Mouse (Mus musculus) thymus, adult 2 months (tissue): ENCODE measurements around the gene Cript. TPM values are rescaled to one million over a fixed set of nuclear protein-coding genes. Genes with fewer than 3 reads are reported as not detected.
"Not testable (repeated sequence)": the region's sequence is repeated elsewhere in the genome, so short reads cannot be mapped to it uniquely, and the experiment has no call there.

Source experiments
- DNase-seq: peaks from one replicate; pipeline ENCODE4 v3.0.0; 2021
- H3K27ac ChIP-seq: fragments of 200-500 bp; 2 replicates; pipeline ENCODE4 v1.5.1; 2012; ENCODE audit warnings: low read length, control low read depth; ENCODE audit not compliant: control insufficient read depth, insufficient read depth
- H3K27me3 ChIP-seq: fragments of 200-500 bp; 2 replicates; pipeline ENCODE4 v1.6.1; 2012; ENCODE audit warnings: mild to moderate bottlenecking, low read length, moderate library complexity, mixed read lengths; ENCODE audit not compliant: control insufficient read depth, insufficient read depth
- H3K36me3 ChIP-seq: fragments of 200-500 bp; 2 replicates; pipeline ENCODE4 v1.6.1; 2012; ENCODE audit warnings: mild to moderate bottlenecking, low read length, moderate library complexity; ENCODE audit not compliant: control insufficient read depth, insufficient read depth
- H3K4me1 ChIP-seq: fragments of 200-500 bp; replicated peaks from 2 replicates; pipeline ENCODE4 v1.6.1; 2012; ENCODE audit warnings: low read length; ENCODE audit not compliant: control insufficient read depth, insufficient read depth
- H3K4me3 ChIP-seq: fragments of 200-500 bp; 2 replicates; pipeline ENCODE4 v1.5.1; 2012; ENCODE audit warnings: mild to moderate bottlenecking, low read length, control low read depth, moderate library complexity; ENCODE audit not compliant: control insufficient read depth, insufficient read depth
- CTCF ChIP-seq: fragments of 200-500 bp; IDR thresholded peaks from 2 replicates; pipeline ENCODE4 v1.5.1; 2012; ENCODE audit warnings: mild to moderate bottlenecking, control low read depth, low read length, moderate library complexity, borderline replicate concordance; ENCODE audit not compliant: control insufficient read depth, poor library complexity, insufficient read depth; ENCODE audit errors: extremely low read depth
- POLR2A ChIP-seq: fragments of 200-500 bp; IDR thresholded peaks from 2 replicates; pipeline ENCODE4 v1.6.1; 2012; ENCODE audit warnings: mild to moderate bottlenecking, low read length, control low read depth, moderate library complexity; ENCODE audit not compliant: control insufficient read depth, poor library complexity, insufficient read depth; ENCODE audit errors: extremely low read depth
- WGBS: fragments of 180-500 bp; shearing (Covaris S2); methylation state at CpG from one replicate; pipeline ENCODE4 v1.1.7; 2018; 5-methylcytosine and 5-hydroxymethylcytosine counted together
- polyA plus RNA-seq: library from polyadenylated mRNA; depleted of rRNA; stranded (reverse); fragments of >200 nt; gene quantifications from 2 replicates; pipeline ENCODE4 v1.2.3, GENCODE M21; 2012

Cript gene
- polyA plus RNA-seq, 1 experiment: 16.8 TPM

DNA sequence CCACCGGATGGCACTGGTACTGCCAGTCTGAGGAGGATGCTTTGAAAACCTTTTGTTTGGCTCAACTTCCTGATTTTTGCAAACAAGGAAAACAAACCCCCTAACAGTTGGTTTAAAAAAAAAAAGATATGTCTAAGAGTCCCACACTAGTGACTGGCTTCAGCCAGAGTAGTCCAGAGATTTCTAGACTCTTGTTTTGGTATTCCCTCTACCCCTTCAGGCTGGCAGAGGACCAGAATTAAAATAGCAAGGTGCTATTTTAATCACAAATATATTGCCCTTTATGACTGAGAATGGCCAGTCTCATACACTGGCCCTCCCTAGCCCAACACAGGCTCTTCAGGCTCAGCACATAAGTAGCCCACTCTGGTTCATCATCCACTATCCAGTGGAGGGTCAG, 30.3 kb downstream of the Cript start:
- DNase-seq: no peak
- Histone ChIP-seq H3K27ac (no peak overlapping the region), H3K4me3 (no peak overlapping the region), H3K36me3 (no peaks in the 10 kb centered on the region), H3K27me3 (no peaks in the 10 kb centered on the region), H3K4me1 (no peaks in the 10 kb centered on the region)
- no peak for TF ChIP-seq CTCF
- TF ChIP-seq POLR2A: no peak
- WGBS: 17% methylated on average over 1 of the region's 1 CpGs

DNA sequence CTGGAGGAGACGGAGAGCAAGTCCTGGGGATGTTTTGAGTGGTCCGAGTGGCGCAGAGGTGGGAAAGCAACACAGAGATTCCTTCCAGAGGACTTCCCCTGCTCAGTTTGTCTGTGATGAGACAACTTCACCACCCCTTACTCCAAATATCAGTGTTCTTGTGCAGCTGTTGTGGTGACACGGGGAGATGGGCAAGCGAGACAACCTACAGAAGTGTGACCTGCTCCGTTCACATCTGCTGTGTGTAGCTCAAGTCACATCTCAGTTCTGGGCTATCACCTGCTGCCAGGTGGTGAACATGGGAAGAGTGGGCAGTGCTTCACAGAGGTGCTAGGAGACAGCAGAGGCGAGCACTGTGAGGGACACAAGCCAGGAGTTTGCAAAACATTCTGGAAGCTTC, 31.4 kb downstream of the Cript start:
- Histone ChIP-seq H3K36me3 (no peaks in the 10 kb centered on the region), H3K4me3 (no peak overlapping the region), H3K4me1 (no peaks in the 10 kb centered on the region), H3K27me3 (no peaks in the 10 kb centered on the region), H3K27ac (no peak overlapping the region)
- no peak for DNase-seq
- TF ChIP-seq POLR2A (no peak), CTCF (no peak)
- 96% methylated on average over 7 of the region's 7 CpGs for WGBS

DNA sequence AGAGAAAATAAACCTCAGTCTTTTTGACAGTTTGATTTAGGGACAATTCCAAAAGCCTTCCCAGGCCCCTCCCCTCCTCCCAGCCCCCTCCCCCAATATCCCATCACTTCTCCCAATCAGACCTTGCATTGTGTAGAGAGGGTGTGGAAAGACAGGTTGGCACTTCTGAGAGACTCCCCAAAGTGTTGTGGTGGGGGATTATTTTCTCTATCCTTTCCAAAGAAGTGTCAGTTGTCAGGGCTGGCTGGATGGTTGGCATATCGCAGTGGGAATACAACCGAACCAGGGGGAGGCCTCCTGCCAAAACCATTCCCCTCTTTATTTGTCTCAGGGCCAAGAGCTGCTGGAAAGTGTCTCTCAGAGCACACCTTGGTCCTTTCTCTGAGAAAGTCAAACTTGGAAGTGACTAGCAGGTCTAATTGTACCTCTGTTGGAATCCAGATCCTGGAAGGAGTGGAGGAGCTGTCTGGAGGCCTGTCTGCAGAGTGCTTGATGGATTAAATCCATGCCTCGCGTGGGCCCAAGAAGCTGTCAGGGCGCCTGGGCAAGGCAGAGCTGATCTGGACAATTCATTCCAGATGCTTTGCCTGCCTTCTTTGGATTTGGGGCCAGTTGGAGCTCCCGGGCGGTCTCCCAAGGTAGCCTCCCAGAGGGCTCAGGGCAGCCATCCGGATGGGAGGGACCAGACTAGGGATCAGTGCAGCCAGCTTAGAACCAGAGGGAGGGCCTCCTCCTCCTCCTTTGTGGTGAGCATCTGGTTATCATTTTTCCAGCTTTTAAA, 32.3 kb downstream of the Cript start:
- Histone ChIP-seq H3K27me3 (no peaks in the 10 kb centered on the region), H3K4me1 (peaks cover 2% of the 10 kb centered on the region; the same call in 1 of the 2 replicates), H3K36me3 (no peaks in the 10 kb centered on the region), H3K27ac (no peak overlapping the region), H3K4me3 (no peak overlapping the region)
- no peak for DNase-seq
- 94% methylated on average over 8 of the region's 8 CpGs for WGBS
- TF ChIP-seq CTCF: no peak
- TF ChIP-seq POLR2A: no peak

DNA sequence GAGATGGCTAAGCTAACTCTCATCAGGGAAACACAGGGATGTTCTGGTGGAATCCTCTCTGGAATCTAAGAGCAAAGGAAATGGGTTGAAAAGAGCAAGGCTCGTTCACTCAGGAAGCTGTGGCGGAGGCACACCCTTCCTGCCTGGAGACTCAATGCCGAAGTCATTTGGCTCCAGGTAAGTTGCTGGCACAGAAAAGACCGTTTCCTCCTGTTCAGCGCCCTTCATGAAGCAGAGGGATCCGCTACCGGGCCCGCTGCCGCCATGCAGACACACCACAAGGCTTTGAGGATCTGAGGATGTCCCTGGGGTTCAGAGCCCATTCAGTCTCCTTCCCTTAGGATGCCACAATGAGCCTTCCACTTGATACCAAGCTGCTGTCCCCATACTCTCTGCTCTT, 37.3 kb downstream of the Cript start:
- no peaks in the 10 kb centered on the region for H3K27me3 ChIP-seq
- no peaks in the 10 kb centered on the region for H3K36me3 ChIP-seq
- TF ChIP-seq CTCF (no peak), POLR2A (no peak)
- H3K27ac ChIP-seq: no peak overlapping the region
- H3K4me3 ChIP-seq: no peak overlapping the region
- DNase-seq: no peak
- 37% methylated on average over 9 of the region's 9 CpGs for WGBS
- H3K4me1 ChIP-seq: peaks cover 11% of the 10 kb centered on the region

DNA sequence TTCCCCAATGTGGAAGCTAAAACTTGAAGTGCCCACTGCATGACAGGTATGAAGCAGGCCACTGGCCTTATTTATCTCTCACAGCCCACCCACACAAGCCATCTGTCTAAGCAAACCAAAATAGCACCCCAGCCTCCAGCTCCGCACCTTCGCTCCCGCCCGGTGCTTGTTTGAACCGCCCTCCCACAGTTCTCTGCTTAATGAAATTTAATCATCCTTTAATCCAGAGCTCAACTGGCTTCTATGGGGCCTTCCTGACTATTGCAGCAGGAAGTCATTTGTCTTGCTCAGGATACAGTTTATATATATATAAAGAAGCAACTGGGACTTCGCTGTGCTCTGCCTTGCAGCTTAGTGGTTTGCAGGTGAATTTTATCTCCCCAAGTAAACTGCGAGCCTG, 38.1 kb downstream of the Cript start:
- peaks cover 11% of the 10 kb centered on the region for H3K4me1 ChIP-seq
- WGBS: 82% methylated on average over 7 of the region's 7 CpGs
- no peak for DNase-seq
- H3K4me3 ChIP-seq: no peak overlapping the region
- H3K27ac ChIP-seq: no peak overlapping the region
- no peaks in the 10 kb centered on the region for H3K27me3 ChIP-seq
- H3K36me3 ChIP-seq: no peaks in the 10 kb centered on the region
- no peak for TF ChIP-seq POLR2A
- TF ChIP-seq CTCF: no peak

DNA sequence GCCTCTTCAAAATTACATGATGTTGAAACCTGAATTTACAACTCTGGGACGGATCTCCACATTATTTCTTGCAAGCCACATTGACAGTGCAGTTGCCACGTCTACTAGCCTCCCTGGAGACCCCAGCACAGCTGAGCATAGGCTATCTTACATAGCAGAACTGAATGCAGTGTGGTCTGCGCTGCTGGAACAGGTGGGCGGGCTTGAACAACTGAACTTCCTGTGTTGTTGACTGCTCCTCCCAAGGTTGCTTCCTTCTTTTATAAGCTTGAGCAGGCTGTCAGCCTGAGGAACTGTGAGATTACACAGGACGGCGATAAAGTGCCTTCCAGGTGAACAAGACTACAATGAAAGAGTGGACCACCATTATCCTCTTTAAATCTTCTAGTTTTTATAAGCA, 38.6 kb downstream of the Cript start:
- H3K4me3 ChIP-seq: no peak overlapping the region

DNA sequence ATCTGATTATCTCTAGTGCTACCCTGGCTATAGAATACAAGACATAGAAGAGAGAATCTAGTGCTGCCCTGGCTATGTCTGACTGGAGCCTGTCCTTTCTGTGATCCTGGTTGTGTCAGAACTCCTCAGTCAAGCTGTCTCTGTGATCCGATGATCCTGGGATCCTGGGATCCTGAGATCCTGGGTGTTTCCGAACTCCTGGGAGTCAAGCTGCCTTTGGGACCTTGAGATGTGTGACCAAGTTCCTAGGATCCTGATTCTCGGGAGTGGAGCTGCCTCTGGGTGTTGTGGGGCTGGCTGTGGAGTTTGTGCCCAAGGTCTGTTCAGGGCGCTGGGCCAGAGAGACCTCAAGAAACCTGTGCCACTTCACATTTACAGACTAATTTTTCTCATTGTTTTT, 43.6 kb downstream of the Cript start:
- Histone ChIP-seq H3K36me3 (no peaks in the 10 kb centered on the region), H3K27me3 (no peaks in the 10 kb centered on the region), H3K27ac (no peak overlapping the region), H3K4me1 (no peaks in the 10 kb centered on the region), H3K4me3 (no peak overlapping the region)
- no peak for DNase-seq
- TF ChIP-seq POLR2A (no peak), CTCF (no peak)
- 96% methylated on average over 4 of the region's 4 CpGs for WGBS

More for the DNA sequence above, 38.6 kb downstream of the Cript start:
- 9% methylated on average over 6 of the region's 6 CpGs for WGBS
- peaks cover 11% of the 10 kb centered on the region for H3K4me1 ChIP-seq
- TF ChIP-seq CTCF: no peak
- no peak overlapping the region for H3K27ac ChIP-seq
- H3K36me3 ChIP-seq: no peaks in the 10 kb centered on the region
- DNase-seq: peak; percentile 21
- H3K27me3 ChIP-seq: no peaks in the 10 kb centered on the region

DNA sequence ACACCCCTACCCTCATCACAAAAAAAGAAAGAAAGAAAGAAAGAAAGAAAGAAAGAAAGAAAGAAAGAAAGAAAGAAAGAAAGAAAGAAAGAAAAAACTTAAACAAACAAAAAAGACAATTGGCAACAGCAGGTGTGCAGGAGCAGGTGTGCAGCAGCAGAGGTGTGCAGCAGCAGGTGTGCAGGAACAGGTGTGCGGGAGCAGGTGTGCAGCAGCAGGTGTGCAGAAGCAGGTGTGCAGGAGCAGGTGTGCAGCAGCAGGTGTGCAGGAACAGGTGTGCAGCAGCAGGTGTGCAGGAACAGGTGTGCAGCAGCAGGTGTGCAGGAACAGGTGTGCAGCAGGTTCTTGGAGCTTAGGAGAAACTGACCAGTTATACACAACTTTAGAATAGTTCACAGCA, 46.8 kb downstream of the Cript start:
- 97% methylated on average over 1 of the region's 1 CpGs for WGBS
- H3K27me3 ChIP-seq, H3K36me3 ChIP-seq, H3K27ac ChIP-seq, H3K4me1 ChIP-seq, DNase-seq, H3K4me3 ChIP-seq: not testable (repeated sequence)
